Mouse (Mus musculus) C2C12 (cell line): ENCODE measurements at regions not wholly inside any gene's neighbourhood (a gene's known extent, or its start where the extent isn't known, plus 50 kb on each side); places are given as distances from the start of the nearest gene placed in this dataset.

Experiments used
- CTCF ChIP-seq: IDR thresholded peaks from one replicate; pipeline ENCODE4 v1.5.1; 2011; ENCODE audit not compliant: control insufficient read depth, insufficient read depth, insufficient read length
- FOSL1 ChIP-seq: IDR thresholded peaks from one replicate; pipeline ENCODE4 v1.8.0; 2011; ENCODE audit warnings: mild to moderate bottlenecking, low read length; ENCODE audit not compliant: poor library complexity, insufficient read depth, severe bottlenecking
- MAX ChIP-seq: IDR thresholded peaks from one replicate; pipeline ENCODE4 v1.6.1; 2011; ENCODE audit warnings: mild to moderate bottlenecking, control low read depth
- MYOG ChIP-seq: IDR thresholded peaks from one replicate; pipeline ENCODE4 v1.6.1; 2011; ENCODE audit not compliant: control insufficient read depth, insufficient read length; ENCODE audit errors: extremely low read depth
- USF1 ChIP-seq: IDR thresholded peaks from one replicate; pipeline ENCODE4 v1.6.1; 2011; ENCODE audit warnings: low read depth, mild to moderate bottlenecking, control low read depth, moderate library complexity

DNA sequence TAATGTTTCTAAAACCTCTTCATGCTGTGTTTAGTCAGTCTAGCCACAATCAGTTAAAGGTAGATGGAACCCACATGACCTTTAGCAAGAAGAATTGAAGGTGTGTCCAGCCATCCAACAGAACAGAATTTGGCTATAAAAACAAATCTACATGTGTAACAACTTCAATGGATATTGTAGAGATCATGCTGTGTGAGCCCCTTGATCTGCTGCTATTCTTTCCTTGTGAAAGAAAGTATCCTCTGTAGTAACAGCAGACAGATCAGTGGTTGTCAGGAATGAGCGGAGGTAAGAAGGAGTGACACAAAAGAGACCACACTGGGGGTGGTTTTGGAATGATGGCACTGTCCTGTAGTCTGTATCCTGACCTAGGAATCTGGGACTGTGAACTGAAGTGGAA, 156.3 kb downstream of the Gm12728 start:
- TF ChIP-seq CTCF, result no peak
- no peak for TF ChIP-seq MAX
- no peak for TF ChIP-seq FOSL1
- no peak for TF ChIP-seq MYOG
- TF ChIP-seq USF1, result no peak
